Mouse (Mus musculus) left cerebral cortex, adult 2 months (tissue): ENCODE data around the gene Zfp523. TPM values are rescaled to one million over a fixed set of nuclear protein-coding genes. Genes with fewer than 3 reads are reported as not detected.
A peak's percentile ranks its signal among the peaks of the same experiment; 100 is the strongest.

ENCODE experiments used
- DNase-seq, 2 experiments: peaks; one replicate each; pipeline ENCODE4 v3.0.0; 2021 to 2022; ENCODE audit warnings: low spot score in 2 of 2, mixed read lengths in 1 of 2; ENCODE audit errors: extremely low spot score in 1 of 2
- H3K27ac ChIP-seq: fragments of 200-600 bp; 2 replicates; pipeline ENCODE4 v1.8.1; 2022
- H3K4me3 ChIP-seq: fragments of 200-600 bp; 2 replicates; pipeline ENCODE4 v1.8.1; 2022
- CTCF ChIP-seq: fragments of 200-600 bp; IDR thresholded peaks from 2 replicates; pipeline ENCODE4 v1.8.1; 2022; ENCODE audit warnings: antibody characterized with exemption, mild to moderate bottlenecking, moderate library complexity
- intact Hi-C: fragments of 180-260 bp; cut with DNase I; formaldehyde crosslinking; loops from one replicate; pipeline ENCODE4 v1.15.1; 2025
- total RNA-seq, 2 experiments: library from RNA; stranded (reverse); gene quantifications; 2 replicates each; pipeline ENCODE4 v1.2.3; 2021

Zfp523 gene
- total RNA-seq, 2 experiments from 2014 or later, result 107 to 130 TPM

GRCm38 (mm10) chr17:28163666-28164065 is 13.3 kb upstream of the Zfp523 start:
- DNase-seq, result peak; percentile 76 to 83
- TF ChIP-seq CTCF, result peak; percentile 98
- intact Hi-C loops, result loop anchor here (1.0 to 10.0 kb wide), 2 partner anchors 78 to 179 kb away; no protein-coding TSS in a partner anchor
- Histone ChIP-seq H3K27ac (peak overlapping the region; percentile 19; the same call in 1 of the 2 replicates), H3K4me3 (no peak overlapping the region)

- Histone ChIP-seq H3K27ac (peak overlapping the region; percentile 9), H3K4me3 (no peak overlapping the region)
- intact Hi-C loops, result no loop called here
- DNase-seq, result no peak
- no peak for TF ChIP-seq CTCF
These were observed 6.2 kb upstream of the Zfp523 start for GRCm38 (mm10) chr17:28170460-28171305.

- TF ChIP-seq CTCF, result no peak
- Histone ChIP-seq H3K27ac (no peak overlapping the region), H3K4me3 (no peak overlapping the region)
- no peak for DNase-seq
- intact Hi-C loops, result no loop called here
These were observed 4.2 kb upstream of the Zfp523 start for GRCm38 (mm10) chr17:28172690-28173089.

- Histone ChIP-seq H3K4me3 (peak overlapping the region; percentile 97), H3K27ac (peak overlapping the region; percentile 97)
- no peak for DNase-seq
- intact Hi-C loops, result no loop called here
- TF ChIP-seq CTCF, result no peak
These were observed 664 bp downstream of the Zfp523 start for GRCm38 (mm10) chr17:28177540-28178046.

- intact Hi-C loops, result no loop called here
- no peak overlapping the region for H3K27ac ChIP-seq
- TF ChIP-seq CTCF, result no peak
These were observed 3.4 kb downstream of the Zfp523 start for GRCm38 (mm10) chr17:28180331-28180730.

GRCm38 (mm10) chr17:28180783-28181544 is 4.0 kb downstream of the Zfp523 start:
- DNase-seq, result no peak
- no peak overlapping the region for H3K4me3 ChIP-seq
- H3K27ac ChIP-seq, result no peak overlapping the region
- TF ChIP-seq CTCF, result no peak
- intact Hi-C loops, result no loop called here

More at GRCm38 (mm10) chr17:28180331-28180730, 3.4 kb downstream of the Zfp523 start:
- DNase-seq, result no peak
- H3K4me3 ChIP-seq, result no peak overlapping the region

- intact Hi-C loops, result no loop called here
These were observed 8.2 kb downstream of the Zfp523 start for GRCm38 (mm10) chr17:28184971-28185638.

GRCm38 (mm10) chr17:28188313-28188712 is 11.4 kb downstream of the Zfp523 start:
- H3K4me3 ChIP-seq, result no peak overlapping the region
- no peak overlapping the region for H3K27ac ChIP-seq
- intact Hi-C loops, result no loop called here
- no peak for TF ChIP-seq CTCF
- DNase-seq, result no peak

More at GRCm38 (mm10) chr17:28184971-28185638, 8.2 kb downstream of the Zfp523 start:
- no peak overlapping the region for H3K27ac ChIP-seq
- DNase-seq, result no peak
- TF ChIP-seq CTCF, result no peak
- no peak overlapping the region for H3K4me3 ChIP-seq

- Histone ChIP-seq H3K4me3 (no peak overlapping the region), H3K27ac (no peak overlapping the region)
- intact Hi-C loops, result no loop called here
- DNase-seq, result no peak
- no peak; the same call in 1 of the 2 replicates for TF ChIP-seq CTCF
These were observed 15.8 kb downstream of the Zfp523 start for GRCm38 (mm10) chr17:28192754-28193153.

GRCm38 (mm10) chr17:28193559-28193958 is 16.6 kb downstream of the Zfp523 start:
- Histone ChIP-seq H3K27ac (no peak overlapping the region), H3K4me3 (no peak overlapping the region)
- intact Hi-C loops, result no loop called here
- no peak for TF ChIP-seq CTCF
- DNase-seq, result no peak

GRCm38 (mm10) chr17:28195033-28195432 is 18.1 kb downstream of the Zfp523 start:
- Histone ChIP-seq H3K4me3 (no peak overlapping the region), H3K27ac (no peak overlapping the region)
- intact Hi-C loops, result no loop called here
- TF ChIP-seq CTCF, result no peak
- DNase-seq, result no peak

GRCm38 (mm10) chr17:28197646-28198045 is 20.7 kb downstream of the Zfp523 start:
- no peak overlapping the region for H3K27ac ChIP-seq
- intact Hi-C loops, result no loop called here
- H3K4me3 ChIP-seq, result no peak overlapping the region
- no peak for TF ChIP-seq CTCF
- no peak for DNase-seq
